Mouse (Mus musculus): ENCODE measurements around the gene Gm17019.
"Not testable (repeated sequence)": the region's sequence is repeated elsewhere in the genome, so short reads cannot be mapped to it uniquely, and the experiment has no call there.

The Gm17019 gene

DNA sequence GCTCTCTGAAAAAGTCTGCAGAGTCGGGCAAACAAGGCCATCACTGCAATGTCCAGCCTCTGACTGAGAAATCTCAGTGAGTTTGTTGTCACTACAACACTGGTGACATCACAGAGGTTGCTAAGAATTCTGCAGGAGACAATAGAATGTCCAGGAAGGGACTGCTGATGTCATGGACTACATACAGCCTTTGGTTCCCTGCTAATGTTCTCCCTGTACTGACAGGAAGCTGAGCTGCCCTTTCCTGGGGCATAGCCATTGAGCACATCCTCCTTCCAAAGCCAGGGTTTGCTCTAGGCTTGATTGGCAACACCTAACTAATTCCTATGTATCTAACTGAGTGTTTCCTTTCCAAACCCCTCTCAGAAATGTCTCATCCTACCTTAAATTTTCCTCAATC lies at the start of gene Gm17019:
Gene Gm17019, minus strand, starts transcription at position 101 of the 400 bp plus-strand sequence.
- not testable (repeated sequence) for DNase-seq (ENCODE audit: low spot score)

DNA sequence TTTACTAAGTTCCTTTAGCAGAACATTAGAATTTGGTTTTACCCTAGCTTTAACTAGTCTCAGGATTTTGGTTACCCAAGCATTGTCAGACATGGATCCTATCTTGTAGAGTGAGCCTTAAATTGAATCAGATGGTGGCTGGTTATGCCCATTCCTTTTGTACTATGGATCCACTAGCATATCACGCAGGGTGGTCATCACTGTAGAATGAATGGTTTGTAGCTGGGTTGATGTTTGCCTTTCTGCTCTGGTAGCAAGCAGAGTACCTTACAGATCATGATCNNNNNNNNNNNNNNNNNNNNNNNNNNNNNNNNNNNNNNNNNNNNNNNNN lies 29.6 kb upstream of the Gm17019 start:
- DNase-seq (ENCODE audit: low spot score), result not testable (repeated sequence)

DNA sequence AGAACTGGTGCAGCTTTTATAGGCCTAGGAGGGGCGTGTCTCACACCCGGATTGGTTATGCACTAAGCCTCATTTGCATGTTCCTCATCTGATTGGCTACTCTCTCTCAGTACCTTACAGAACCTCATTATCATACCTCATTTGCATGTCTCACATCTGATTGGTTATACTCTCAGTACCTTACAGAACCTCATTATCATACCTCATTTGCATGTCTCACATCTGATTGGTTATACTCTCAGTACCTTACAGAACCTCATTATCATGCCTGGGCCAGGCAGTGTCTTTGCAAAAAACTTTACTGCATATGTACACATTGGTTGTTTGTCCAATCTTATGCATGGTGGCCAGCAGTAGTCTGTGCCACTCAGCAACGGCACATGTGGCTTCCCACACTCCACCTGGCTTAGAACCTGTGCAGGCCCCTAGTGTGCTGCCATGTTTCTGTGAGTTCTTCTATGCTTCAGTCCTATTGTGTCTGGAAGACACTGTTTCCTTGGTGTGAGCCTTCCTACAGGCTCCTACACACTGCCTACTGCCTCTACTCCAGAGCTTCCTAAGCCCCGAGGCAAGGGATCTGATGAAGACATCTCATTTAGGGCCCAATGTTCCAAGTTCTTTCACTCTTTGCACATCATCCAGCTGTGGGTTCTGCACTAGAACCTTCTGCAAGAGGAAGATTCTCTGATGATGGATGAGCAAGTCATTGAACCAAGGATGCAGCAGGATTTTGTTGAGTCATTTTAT lies 29.0 kb upstream of the Gm17019 start:
- not testable (repeated sequence) for DNase-seq (ENCODE audit: low spot score)

DNA sequence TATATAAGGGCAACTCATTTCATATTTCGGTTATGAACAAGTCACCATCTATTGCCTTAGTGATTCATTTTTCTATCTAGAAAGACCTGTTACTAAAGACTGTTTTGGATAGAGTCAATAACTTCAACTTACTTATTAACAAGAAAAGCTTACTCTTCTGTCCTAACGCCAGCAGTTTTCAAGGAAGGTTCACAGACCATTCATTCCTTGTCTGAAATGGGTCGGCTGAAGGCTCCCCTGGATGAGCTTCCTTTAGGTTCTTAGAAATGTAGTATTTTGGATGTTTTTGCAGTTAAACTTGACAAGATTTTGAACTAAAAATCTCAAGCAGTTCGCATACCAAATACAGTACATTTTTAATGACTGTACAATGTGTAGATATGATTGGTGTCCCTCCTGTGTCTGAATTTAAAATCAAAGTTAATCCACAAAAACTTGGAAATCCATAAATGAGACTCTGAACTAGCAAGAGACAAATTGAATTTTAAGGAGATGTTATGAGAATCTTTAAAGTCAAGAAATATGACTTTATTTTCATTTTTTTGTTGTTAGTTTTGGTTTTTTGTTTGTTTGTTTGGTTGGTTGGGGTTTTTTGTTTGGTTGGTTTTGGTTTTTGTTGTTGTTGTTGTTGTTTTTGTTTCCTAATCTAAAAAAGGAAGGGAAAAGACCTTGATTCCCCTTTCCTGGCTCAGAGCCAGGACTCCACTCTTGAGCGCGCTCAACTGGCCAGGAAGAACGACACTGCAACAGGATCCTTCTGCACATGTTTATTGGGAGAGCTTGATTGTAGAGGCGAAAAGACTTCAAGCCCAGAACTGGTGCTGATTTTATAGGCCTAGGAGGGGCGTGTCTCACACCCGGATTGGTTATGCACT lies 21.6 kb upstream of the Gm17019 start:
- not testable (repeated sequence) for DNase-seq (ENCODE audit: low spot score)

DNA sequence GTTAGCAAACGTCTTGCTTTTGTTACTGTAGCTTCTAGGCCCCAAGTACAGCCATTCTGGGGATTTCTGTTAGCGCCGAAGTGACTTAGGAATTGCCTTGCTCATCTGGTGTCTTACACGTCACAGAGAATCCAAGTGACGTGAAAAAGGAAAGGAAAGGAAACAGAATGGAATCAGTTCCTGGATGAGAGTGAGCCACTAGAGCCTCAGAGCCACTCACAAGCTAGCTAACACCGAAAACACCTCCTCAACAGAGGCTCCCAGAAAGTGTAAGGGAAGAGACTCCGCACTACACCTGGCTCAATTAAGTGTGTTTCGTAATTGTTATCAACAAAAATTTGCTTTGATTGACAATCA lies 20.8 kb upstream of the Gm17019 start:
- DNase-seq (ENCODE audit: low spot score), result not testable (repeated sequence)

DNA sequence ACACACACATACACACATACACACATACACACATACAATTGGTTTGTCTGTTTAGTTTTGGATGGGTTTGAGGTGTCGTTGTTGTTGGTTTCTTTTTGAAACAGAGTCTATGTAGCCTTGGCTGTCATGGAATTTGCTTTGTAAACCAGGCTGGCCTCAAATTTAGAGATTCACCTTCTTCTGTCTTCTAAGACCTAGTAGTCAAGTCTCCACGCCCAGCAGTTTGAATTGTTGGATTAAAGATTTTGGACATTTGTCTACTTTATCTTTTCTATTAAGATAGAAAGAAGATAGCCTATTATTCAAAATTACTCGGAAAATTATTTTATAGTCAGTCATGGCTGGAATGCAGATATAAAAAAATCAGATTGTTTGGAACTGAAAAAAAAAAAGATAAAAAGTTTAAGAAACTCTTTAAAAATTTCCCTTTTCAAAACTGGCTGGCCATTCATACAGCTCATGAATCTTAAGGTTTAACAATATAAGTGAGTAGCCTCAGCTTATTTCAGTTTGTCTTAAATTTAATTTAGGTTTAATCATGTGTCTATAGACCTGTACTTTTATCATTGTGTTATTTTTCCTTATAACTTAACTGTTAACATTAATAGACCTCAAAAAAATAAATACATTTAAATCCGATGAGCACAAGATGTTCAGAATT lies 20.3 kb upstream of the Gm17019 start:
- DNase-seq (ENCODE audit: low spot score), result not testable (repeated sequence)

DNA sequence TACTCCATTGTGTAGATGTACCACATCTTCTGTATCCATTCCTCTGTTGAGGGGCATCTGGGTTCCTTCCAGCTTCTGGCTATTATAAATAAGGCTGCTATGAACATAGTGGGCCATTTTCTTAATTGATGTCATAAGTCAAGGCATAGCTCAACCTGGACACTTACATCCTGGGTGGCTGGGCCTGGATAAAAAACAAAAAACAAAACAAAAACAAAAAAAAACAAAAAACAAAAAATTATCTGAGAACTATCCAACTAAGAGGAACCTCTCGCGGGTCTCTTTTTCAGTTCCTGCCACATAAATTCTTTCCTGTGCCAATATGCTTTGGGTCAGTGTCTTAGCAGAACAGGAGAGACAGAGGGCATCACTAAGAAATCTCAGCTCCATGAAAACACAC lies 18.0 kb upstream of the Gm17019 start:
- not testable (repeated sequence) for DNase-seq (ENCODE audit: low spot score)

DNA sequence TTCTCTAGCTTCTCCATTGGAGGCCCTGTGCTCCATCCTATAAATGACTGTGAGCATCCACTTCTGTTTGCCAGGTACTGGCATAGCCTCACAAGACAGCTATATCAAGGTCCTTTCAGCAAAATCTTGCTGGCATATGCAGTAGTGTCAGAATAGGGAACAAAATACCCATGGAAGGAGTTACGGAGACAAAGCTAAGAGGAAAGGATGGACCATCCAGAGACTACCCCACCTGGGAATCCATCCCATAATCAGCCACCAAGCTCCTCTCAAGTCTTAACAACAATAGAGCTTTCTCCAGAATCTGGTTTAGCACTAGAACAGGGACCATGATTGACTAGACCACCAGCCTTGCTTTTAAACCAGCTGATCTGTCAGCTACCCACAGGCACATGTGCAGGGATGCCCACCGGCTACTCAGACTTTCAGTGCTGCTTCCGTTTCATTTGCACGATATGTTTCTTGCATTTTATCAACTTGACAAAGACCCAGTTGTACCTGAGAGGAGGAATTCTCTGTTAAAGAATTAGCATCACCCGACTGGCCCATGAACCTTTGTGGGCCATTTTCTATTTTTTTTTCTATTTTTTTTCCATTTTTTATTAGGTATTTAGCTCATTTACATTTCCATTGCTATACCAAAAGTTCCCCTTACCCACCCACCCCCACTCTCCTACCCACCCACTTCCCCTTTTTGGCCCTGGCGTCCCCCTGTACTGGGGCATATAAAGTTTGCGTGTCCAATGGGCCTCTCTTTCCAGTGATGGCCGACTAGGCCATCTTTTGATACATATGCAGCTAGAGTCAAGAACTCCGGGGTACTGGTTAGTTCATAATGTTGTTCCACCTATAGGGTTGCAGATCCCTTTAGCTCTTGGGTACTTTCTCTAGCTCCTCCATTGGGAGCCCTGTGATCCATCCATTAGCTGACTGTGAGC lies 12.3 kb upstream of the Gm17019 start:
- DNase-seq (ENCODE audit: low spot score), result not testable (repeated sequence)

DNA sequence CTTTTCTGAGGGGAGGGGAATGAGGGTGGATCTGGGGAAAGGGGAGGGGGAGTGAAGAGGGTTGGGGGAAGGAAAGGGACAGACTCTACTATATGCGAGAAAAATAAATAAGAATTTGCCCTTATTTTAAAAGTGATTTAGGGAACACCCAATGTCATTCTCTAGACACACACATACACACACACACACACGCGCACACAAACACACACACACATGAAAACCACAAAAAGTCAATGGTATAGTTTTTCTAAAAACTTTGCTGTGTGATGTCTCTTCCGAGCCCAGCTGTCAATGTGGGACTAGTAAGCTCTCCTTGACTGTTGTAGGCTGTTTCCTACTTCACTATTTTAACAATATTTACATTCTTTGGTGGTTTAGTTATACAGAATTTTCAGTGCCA lies 8.0 kb upstream of the Gm17019 start:
- not testable (repeated sequence) for DNase-seq (ENCODE audit: low spot score)

DNA sequence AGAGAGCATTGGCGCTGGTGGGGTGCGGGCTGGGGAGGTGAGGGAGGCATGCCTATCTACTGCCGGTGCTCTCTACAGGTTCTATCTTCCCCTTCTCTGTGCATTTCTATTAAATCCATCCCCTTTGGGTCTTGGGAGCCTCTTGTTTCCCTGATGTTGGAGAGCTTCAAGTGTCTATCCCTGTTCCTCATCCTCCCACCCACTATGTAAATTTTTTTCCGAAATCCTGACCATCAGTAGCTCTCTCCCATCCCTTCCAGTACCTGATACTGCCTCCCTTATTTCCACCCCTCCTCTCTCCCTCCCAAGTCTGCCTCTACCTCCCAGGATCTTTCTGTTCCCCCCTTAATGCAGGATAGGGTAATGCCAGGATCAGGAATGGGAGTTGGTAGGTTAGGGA lies 7.2 kb upstream of the Gm17019 start:
- peak; percentile 39 for DNase-seq (ENCODE audit: low spot score)

DNA sequence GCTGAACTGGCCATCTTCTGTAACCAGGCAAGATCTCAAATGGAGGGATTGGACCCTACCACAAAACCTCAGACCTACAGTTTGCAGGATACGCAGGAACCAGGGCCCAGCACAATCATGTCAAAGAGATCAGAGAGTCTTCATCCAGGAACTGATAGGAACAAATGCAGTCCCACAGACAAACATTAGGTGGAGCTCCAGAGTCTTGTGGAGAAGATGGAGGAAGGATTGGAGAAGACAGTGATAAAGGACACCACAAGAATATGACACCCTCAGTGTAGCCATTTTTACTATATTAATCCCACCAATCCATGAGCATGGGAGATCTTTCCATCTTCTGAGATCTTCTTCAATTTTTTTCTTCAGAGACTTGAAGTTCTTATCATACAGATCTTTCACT lies 8.5 kb downstream of the Gm17019 start:
- not testable (repeated sequence) for DNase-seq (ENCODE audit: low spot score)

DNA sequence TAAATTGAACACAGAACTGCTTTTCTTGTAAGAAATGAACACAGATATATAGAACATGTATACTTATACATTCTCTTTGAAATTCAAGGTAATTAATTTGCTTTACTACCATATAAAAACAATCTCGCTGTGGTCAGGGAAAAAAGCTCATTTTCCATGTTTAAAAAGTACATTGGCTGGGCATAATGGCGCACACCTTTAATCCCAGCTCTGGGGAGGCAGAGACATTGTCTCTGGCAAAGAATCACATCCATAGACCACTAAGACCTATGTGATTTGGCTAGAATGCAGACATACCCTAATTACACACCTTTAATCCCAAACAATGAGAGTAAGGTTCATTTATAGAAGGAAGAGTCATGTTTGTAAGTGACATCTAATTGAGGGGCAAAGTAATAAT lies 12.7 kb downstream of the Gm17019 start:
- DNase-seq (ENCODE audit: low spot score), result not testable (repeated sequence)

DNA sequence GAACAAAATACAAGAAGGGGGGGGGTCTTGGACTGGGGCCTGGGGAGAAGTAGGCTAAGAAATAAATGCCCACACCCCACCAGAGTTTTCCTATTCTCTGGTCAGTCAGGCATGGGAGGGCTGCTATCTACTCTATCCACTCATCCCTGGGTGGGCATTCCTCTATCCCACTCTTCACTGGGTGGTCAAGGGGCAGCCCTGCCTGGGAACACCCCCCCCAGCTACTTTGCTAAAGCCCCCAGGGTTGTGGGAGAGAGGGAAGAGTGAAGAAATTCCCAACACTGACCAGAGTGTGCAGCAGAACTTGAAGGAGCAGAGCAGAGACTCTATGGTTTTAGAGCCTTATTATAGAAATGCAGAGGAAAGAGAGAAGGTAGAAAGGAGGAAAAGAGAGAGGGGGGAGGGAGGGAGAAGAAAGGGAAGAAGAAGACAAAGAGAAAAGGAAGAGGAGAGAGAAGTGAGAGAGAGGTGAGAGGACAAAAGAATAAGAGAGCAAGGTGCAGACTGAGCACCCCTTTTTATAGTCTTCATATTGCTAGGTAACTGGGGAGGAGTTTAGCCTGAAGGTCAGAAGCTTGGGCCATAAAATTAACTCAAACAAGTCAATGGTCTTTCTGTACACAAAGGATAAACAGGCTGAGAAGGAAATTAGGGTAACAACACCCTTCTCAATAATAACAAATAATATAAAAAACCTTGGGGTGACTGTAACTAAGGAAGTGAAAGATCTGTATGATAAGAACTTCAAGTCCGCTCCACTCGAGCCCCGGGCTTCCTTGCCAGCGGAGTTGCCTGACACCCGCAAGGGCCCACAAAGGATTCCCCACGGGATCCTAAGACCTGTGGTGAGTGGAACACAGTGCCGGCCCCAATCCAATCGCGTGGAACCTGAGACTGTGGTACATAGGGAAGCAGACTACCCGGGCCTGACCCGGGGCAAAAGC lies 21.9 kb downstream of the Gm17019 start:
- not testable (repeated sequence) for DNase-seq (ENCODE audit: low spot score)

DNA sequence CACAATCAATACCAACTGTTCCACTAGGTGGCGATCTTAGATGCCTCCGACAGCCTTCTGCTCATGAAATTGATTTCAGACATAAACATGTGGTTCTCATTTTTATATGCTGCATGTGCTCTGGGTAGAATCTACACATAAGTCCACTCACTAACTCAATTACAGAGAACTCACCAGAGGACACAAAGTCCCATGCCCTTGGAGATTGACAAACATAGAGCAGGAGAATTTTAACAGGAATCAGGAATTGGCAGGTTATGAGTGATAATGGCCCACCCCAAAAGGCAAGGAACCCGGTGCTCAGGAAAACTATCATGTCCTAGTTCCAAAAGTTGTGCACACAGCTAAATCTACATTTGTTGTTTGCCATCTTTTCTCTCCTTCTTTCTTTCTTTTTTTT lies 25.9 kb downstream of the Gm17019 start:
- peak; percentile 9 for DNase-seq (ENCODE audit: low spot score)

DNA sequence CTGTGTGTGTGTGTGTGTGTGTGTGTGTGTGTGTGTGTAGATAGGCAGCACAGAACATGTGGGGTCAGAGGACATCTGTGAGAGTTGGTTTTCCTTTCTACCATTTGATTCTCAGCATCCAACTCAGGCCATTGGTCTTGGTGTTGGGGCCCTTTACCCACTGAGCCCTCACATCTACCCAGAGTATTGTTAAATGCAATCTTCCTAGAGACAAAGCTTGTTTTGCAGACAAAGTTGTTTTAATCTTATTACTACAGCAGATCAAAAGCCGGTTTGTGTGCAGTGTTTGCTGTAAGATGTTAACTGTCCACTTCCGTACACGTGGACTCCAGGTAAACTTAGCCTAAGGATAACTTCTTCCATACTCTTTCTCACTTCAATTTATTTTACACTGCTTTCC lies 26.5 kb downstream of the Gm17019 start:
- not testable (repeated sequence) for DNase-seq (ENCODE audit: low spot score)

DNA sequence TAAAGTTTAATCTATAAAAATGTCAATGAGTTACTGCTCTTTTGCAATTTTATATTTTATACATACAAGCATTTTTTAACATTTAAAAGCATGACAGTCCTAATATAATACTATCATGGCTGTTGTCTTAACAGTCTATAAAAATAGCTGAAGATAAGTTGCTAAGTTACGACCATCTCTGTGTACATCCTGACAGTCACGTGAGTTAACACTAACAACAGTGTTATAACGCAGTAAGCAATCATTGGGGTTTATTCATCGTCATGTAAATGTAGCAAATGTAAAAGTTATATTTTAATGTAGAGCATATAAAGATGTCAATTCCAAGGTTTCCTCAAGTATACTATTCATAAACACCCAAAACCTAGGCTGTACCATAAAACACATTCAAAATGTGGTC lies 27.2 kb downstream of the Gm17019 start:
- not testable (repeated sequence) for DNase-seq (ENCODE audit: low spot score)

DNA sequence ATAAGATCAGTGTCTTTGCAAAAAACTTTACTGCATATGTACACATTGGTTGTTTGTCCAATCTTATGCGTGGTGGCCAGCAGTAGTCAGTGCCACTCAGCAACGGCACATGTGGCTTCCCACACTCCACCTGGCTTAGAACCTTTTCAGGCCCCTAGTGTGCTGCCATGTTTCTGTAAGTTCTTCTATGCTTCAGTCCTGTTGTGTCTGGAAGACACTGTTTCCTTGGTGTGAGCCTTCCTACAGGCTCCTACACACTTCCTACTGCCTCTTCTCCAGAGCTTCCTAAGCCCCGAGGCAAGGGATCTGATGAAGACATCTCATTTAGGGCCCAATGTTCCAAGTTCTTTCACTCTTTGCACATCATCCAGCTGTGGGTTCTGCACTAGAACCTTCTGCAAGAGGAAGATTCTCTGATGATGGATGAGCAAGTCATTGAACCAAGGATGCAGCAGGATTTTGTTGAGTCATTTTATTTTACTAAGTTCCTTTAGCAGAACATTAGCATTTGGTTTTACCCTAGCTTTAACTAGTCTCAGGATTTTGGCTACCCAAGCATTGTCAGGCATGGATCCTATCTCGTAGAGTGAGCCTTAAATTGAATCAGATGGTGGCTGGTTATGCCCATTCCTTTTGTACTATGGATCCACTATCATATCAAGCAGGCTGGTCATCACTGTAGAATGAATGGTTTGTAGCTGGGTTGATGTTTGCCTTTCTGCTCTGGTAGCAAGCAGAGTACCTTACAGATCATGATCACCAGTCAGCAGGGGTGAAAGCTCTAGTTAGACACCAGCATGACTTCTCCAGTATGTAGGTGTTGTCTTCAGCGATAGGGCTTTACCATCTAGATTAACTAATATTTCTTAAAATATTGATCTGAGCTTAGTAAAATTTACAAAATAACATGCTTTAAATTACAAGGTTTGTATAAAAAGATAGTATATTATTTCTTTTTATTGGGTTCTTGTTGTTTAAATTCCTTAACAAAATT lies 27.9 kb downstream of the Gm17019 start:
- DNase-seq (ENCODE audit: low spot score), result not testable (repeated sequence)

DNA sequence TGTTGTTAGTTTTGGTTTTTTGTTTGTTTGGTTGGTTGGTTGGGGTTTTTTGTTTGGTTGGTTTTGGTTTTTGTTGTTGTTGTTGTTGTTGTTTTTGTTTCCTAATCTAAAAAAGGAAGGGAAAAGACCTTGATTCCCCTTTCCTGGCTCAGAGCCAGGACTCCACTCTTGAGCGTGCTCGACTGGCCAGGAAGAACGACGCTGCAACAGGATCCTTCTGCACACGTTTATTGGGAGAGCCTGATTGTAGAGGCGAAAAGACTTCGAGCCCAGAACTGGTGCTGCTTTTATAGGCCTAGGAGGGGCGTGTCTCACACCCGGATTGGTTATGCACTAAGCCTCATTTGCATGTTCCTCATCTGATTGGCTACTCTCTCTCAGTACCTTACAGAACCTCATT lies 34.7 kb downstream of the Gm17019 start:
- DNase-seq (ENCODE audit: low spot score), result not testable (repeated sequence)

DNA sequence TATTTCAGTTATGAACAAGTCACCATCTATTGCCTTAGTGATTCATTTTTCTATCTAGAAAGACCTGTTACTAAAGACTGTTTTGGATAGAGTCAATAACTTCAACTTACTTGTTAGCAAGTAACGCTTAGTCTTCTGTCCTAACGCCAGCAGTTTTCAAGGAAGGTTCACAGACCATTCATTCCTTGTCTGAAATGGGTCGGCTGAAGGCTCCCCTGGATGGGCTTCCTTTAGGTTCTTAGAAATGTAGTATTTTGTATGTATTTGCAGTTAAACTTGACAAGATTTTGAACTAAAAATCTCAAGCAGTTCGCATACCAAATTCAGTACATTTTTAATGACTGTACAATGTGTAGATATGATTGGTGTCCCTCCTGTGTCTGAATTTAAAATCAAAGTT lies 35.2 kb downstream of the Gm17019 start:
- DNase-seq (ENCODE audit: low spot score), result not testable (repeated sequence)

All from yolk sac, embryonic 10.5 days (tissue).